ENCODE assay signal across 17 mouse cellular contexts in the genomic region with DNA sequence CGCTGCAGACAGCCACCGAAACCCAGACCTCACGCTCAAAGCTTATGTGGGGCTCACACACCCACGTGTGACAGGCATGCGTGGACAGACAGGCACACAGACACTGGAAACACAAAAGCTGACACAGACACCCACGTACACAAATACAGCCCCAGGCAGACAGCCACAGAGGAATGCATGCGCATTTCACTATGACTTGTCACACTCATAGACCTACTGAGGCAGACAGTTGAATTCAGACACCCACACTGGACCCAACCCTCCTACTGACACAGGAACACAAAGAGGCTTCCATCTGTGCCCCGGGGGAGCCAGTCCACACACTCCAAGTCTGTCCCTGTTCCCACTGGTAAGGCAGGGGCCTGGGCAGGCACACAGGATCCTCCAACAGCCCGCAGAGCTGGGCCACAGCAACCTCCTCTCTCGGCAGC. TPM values are rescaled to one million over a fixed set of nuclear protein-coding genes. Genes with fewer than 3 reads are reported as not detected.
DNase-seq lines count a peak whose midpoint lies in the region; ATAC-seq lines count a peak whose summit lies in the region.
"Had no signal": no experiment of that assay in that cellular context is flagged by ENCODE, and none has a peak within 500 bp of the region (broad histone marks: within the 10 kb centered on the region; RNA-seq: fewer than 3 reads in every experiment).

No protein-coding gene starts in this region.

- H3K4me2 ChIP-seq in hindbrain, embryonic 12.5 days (replicated peaks) = no peak overlapping the region
- H3K4me2 ChIP-seq in hindbrain, embryonic 16.5 days (ENCODE audit: low read length) = no peak overlapping the region
- H3K4me2 ChIP-seq: embryonic facial prominence, embryonic 13.5 days; forebrain, embryonic 15.5 days; heart, embryonic 12.5 days had no signal

- peak overlapping the region; percentile 44; the same call in 1 of the 2 replicates for H3K27ac ChIP-seq in hindbrain, embryonic 12.5 days
- no peak overlapping the region for H3K27ac ChIP-seq in hindbrain, embryonic 16.5 days (ENCODE audit: low read depth, low read length)
- H3K27ac ChIP-seq: embryonic facial prominence, embryonic 13.5 days; forebrain, embryonic 15.5 days; stomach, postnatal 0 days had no signal

- no peak for ATAC-seq in hindbrain, embryonic 12.5 days (ENCODE audit: low FRiP score)
- no peak for ATAC-seq in hindbrain, embryonic 16.5 days
- ATAC-seq: forebrain, embryonic 15.5 days had no signal

- DNase-seq in right cerebral cortex, adult 2 months (ENCODE audit: low spot score in 2 of 2) = peak; percentile 81 to 85
- no peak for DNase-seq in right cerebral cortex, postnatal 4 days
- peak; percentile 26 to 91 for DNase-seq in left cerebral cortex, adult 8-10 months (ENCODE audit: low spot score in 2 of 2)
- no peak for DNase-seq in embryo, embryonic 11 days
- DNase-seq in spleen, postnatal 10 days (ENCODE audit: low spot score in 2 of 2) = no peak
- DNase-seq: adrenal gland, postnatal 14 days; cerebellum, postnatal 36 days; gastrocnemius, postnatal 25 days; kidney, adult 2 months; spleen, adult 18-20 months had no signal

- H3K36me3 ChIP-seq in hindbrain, embryonic 12.5 days = peaks cover under 1% of the 10 kb centered on the region
- H3K36me3 ChIP-seq in hindbrain, embryonic 16.5 days (ENCODE audit: control insufficient read depth, insufficient read depth, low read length) = no peaks in the 10 kb centered on the region
- H3K36me3 ChIP-seq: forebrain, embryonic 15.5 days; heart, embryonic 12.5 days had no signal

- H3K4me1 ChIP-seq in hindbrain, embryonic 12.5 days = peaks cover 26% of the 10 kb centered on the region
- no peaks in the 10 kb centered on the region for H3K4me1 ChIP-seq in hindbrain, embryonic 16.5 days (ENCODE audit: control insufficient read depth, insufficient read depth, low read depth, low read length)
- H3K4me1 ChIP-seq: forebrain, embryonic 15.5 days had no signal

- H3K9me3 ChIP-seq in hindbrain, embryonic 12.5 days (replicated peaks) = no peaks in the 10 kb centered on the region
- no peaks in the 10 kb centered on the region for H3K9me3 ChIP-seq in hindbrain, embryonic 16.5 days (ENCODE audit: control insufficient read depth, low read length)
- H3K9me3 ChIP-seq: embryonic facial prominence, embryonic 13.5 days; forebrain, embryonic 15.5 days; G1E; heart, embryonic 12.5 days had no signal

- WGBS in hindbrain, embryonic 12.5 days = 73% methylated on average over 10 of the region's 10 CpGs
- 73% methylated on average over 10 of the region's 10 CpGs for WGBS in hindbrain, embryonic 16.5 days

- no peak overlapping the region for H3K9ac ChIP-seq in hindbrain, embryonic 12.5 days
- H3K9ac ChIP-seq in hindbrain, embryonic 16.5 days (ENCODE audit: low read depth, low read length) = no peak overlapping the region
- H3K9ac ChIP-seq: embryonic facial prominence, embryonic 13.5 days; forebrain, embryonic 15.5 days; heart, embryonic 12.5 days had no signal

- peaks cover 17% of the 10 kb centered on the region for H3K27me3 ChIP-seq in hindbrain, embryonic 12.5 days
- H3K27me3 ChIP-seq in hindbrain, embryonic 16.5 days (replicated peaks; ENCODE audit: control insufficient read depth, insufficient read depth, low read length) = no peaks in the 10 kb centered on the region
- H3K27me3 ChIP-seq: forebrain, embryonic 15.5 days had no signal

- H3K4me3 ChIP-seq in hindbrain, embryonic 12.5 days = no peak overlapping the region
- H3K4me3 ChIP-seq in hindbrain, embryonic 16.5 days (ENCODE audit: low read length) = no peak overlapping the region
- H3K4me3 ChIP-seq: embryonic facial prominence, embryonic 13.5 days; forebrain, embryonic 15.5 days; heart, embryonic 12.5 days had no signal

RNA-seq across cellular contexts. Expression of a gene that starts 21.1 kb away (rescaled TPM):
- 14.1 and 15.4 TPM in 2 replicates for polyA plus RNA-seq in hindbrain, embryonic 12.5 days (2016; fragmentation: Nextera tagmentation; extraction: Ambion mirVana)
- polyA plus RNA-seq in hindbrain, embryonic 16.5 days (2015; fragmentation: Nextera tagmentation; extraction: Ambion mirVana) = 9.2 and 10.3 TPM in 2 replicates
- 10 to 100 TPM; 24.1 to 26.8 (median 24.7) TPM for total RNA-seq in left cerebral cortex, adult 8-10 months (2022)

Comparison
In these comparisons a context has a peak if more than half of its experiments do, and no peak if none do; other contexts are left out.
1. DNase-seq: peak in right cerebral cortex, adult 2 months (2 of 2) and left cerebral cortex, adult 8-10 months (2 of 2); none in right cerebral cortex, postnatal 4 days (single experiment), embryo, embryonic 11 days (single experiment) and spleen, postnatal 10 days (0 of 2).